Mouse (Mus musculus) heart, postnatal 36 days (tissue): ENCODE measurements around the gene Prl2c2. TPM values are rescaled to one million over a fixed set of nuclear protein-coding genes. Genes with fewer than 3 reads are reported as not detected.
"Not testable (repeated sequence)": the region's sequence is repeated elsewhere in the genome, so short reads cannot be mapped to it uniquely, and the experiment has no call there.

Experiments
- DNase-seq, 2 experiments: peaks; one replicate each; pipeline ENCODE4 v3.0.0; 2021 to 2022
- intact Hi-C: fragments of 180-260 bp; cut with DNase I; formaldehyde crosslinking; loops from one replicate; pipeline ENCODE4 v1.15.1; 2025
- total RNA-seq, 2 experiments: library from RNA; stranded (reverse); gene quantifications; 2 replicates each; pipeline ENCODE4 v1.2.3; 2021

Gene Prl2c2
- total RNA-seq: not detected

- not testable (repeated sequence) for DNase-seq
Measured at GRCm38 (mm10) chr13:13005283-13005682, at the start of gene Prl2c2. Gene Prl2c2, minus strand, starts transcription at chr13:13005383.

GRCm38 (mm10) chr13:13025872-13026271, 20.7 kb upstream of the Prl2c2 start:
- DNase-seq, intact Hi-C loops: not testable (repeated sequence)

More at GRCm38 (mm10) chr13:13005283-13005682, at the start of gene Prl2c2:
- intact Hi-C loops: not testable (repeated sequence)

DNA sequence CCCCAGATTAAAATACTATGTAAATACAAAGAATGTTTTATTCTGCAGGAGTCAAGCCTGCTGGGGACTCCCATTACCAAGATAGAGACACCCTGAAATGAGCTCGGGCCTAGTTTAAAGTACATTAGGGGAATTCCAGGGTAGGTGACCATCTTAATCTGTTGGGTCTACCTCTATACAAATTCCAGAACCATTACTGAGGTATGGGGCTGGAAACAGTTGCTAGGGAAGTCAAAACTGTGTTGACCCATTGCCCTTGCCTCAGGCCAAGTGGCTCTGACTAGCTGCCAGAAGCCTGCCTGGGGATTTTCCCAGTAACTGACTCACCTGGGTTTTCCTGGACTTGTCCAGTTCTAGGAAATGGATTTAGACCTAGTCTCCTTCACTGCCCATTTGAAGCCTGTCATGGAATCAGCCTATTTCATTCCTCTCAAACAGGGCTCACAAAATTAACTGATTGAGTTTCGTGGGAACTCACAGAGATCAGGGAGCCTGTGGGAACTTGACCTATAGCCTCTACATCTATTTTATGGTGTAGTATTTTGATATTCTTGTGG, 8.9 kb upstream of the Prl2c2 start:
- DNase-seq, intact Hi-C loops: not testable (repeated sequence)

Other genes with a start within 250 kb of the Prl2c2 start
- gene Prl2c3, start 205.3 kb downstream of the Prl2c2 start, total RNA-seq: not detected
- gene Prl2c5, start 177.3 kb upstream of the Prl2c2 start, total RNA-seq: not detected